Mouse (Mus musculus) embryonic facial prominence, embryonic 10.5 days (tissue): ENCODE measurements around the gene Grhpr. TPM values are rescaled to one million over a fixed set of nuclear protein-coding genes. Genes with fewer than 3 reads are reported as not detected.

Experiments used
- DNase-seq: peaks from one replicate; pipeline ENCODE4 v3.0.0-alpha.2; 2017; ENCODE audit warnings: low spot score
- H3K27ac ChIP-seq: fragments of 300-500 bp; sonication (generic); replicated peaks from 2 replicates; pipeline ENCODE4 v1.5.1; 2016; ENCODE audit warnings: mild to moderate bottlenecking
- H3K27me3 ChIP-seq: fragments of 300-500 bp; sonication (generic); replicated peaks from 2 replicates; pipeline ENCODE4 v1.6.1; 2016; ENCODE audit warnings: low read depth, mild to moderate bottlenecking; ENCODE audit not compliant: poor library complexity, severe bottlenecking
- H3K36me3 ChIP-seq: fragments of 300-500 bp; sonication (generic); replicated peaks from 2 replicates; pipeline ENCODE4 v1.6.1; 2016; ENCODE audit warnings: mild to moderate bottlenecking, moderate library complexity
- H3K4me1 ChIP-seq: fragments of 300-500 bp; sonication (generic); 2 replicates; pipeline ENCODE4 v1.6.1; 2016
- H3K4me3 ChIP-seq: fragments of 300-500 bp; sonication (generic); 2 replicates; pipeline ENCODE4 v1.5.1; 2016; ENCODE audit warnings: mild to moderate bottlenecking, moderate library complexity
- H3K9me3 ChIP-seq: fragments of 300-500 bp; sonication (generic); 2 replicates; pipeline ENCODE4 v1.6.1; 2016; ENCODE audit warnings: mild to moderate bottlenecking
- WGBS: fragments of 180-500 bp; shearing (Covaris S2); methylation state at CpG from one replicate; pipeline ENCODE4 v1.1.7; 2016; 5-methylcytosine and 5-hydroxymethylcytosine counted together
- polyA plus RNA-seq: library from polyadenylated mRNA; unstranded; fragments of >200 nt; fragmentation: Nextera tagmentation; extraction: Ambion mirVana; gene quantifications from 2 replicates; pipeline ENCODE4 v1.2.1, GENCODE M21; 2016

Grhpr gene
- polyA plus RNA-seq, 1 experiment from 2014 or later, result 57.8 TPM

DNA sequence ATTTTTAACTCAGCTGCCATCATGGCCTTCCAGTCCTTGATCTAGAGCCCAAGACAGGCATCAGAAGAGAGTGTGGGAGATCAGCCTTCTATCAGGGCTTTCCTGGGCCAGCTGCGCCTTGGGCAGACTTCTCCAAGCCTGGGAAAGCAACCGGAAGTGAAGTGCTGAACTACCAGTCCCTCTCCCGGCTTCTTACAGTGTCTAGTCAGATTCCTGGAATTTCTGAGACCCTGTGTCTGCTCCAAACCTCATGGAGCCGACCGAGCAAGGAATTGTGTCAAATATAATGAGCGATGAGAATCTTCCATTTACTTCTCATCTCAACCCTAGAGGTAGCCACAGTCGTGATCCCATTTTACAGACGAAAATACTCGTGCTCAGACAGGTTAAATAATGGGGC, 22.4 kb upstream of the Grhpr start:
- Histone ChIP-seq H3K27ac (no peak overlapping the region), H3K36me3 (no peaks in the 10 kb centered on the region), H3K27me3 (no peaks in the 10 kb centered on the region), H3K4me1 (no peaks in the 10 kb centered on the region), H3K4me3 (no peak overlapping the region), H3K9me3 (no peaks in the 10 kb centered on the region)
- DNase-seq, result no peak
- 91% methylated on average over 9 of the region's 9 CpGs for WGBS

DNA sequence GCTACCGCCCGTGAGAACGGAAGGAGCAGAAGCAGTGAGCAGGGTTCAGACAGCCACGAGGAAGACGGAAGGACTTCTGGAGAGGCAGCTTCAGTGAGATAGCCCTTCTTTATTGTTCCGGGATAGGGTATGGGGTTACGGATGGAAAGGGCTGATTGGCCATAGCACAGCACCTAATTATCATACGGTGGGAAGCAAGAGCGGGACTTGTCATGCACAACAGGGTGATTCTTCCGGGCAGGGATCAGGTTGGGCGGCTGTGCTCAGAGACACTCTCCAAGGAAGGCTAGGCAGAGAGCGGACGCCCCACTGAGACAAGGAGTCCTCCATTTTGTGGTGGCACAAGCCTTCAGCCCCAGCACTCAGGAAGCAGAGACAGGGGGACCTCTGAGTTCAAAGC, 22.0 kb upstream of the Grhpr start:
- 91% methylated on average over 13 of the region's 13 CpGs for WGBS
- no peak for DNase-seq
- H3K9me3 ChIP-seq, result no peaks in the 10 kb centered on the region

DNA sequence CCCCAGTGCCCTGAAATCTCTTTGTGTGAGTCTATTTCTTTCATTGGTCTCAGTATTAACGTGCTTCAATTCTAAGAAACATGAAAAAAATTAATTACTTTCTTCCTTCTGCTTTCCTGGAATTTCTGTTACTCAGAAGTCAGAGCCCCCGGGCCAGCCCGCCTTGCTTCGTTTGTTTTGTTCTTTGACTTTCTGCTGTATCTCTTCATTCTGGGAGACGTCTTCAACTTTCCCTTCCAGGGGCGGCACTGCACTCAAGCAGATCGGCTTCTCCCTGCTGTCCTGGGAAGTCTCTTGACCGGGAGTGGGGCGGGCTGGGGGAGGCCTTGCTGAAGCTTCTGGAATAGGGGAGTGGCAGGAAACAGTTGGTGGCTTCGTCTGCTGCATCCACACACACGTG, 18.0 kb upstream of the Grhpr start:
- 79% methylated on average over 11 of the region's 11 CpGs for WGBS
- H3K4me3 ChIP-seq, result no peak overlapping the region
- no peak for DNase-seq
- no peak overlapping the region for H3K27ac ChIP-seq
- H3K36me3 ChIP-seq, result no peaks in the 10 kb centered on the region
- no peaks in the 10 kb centered on the region for H3K9me3 ChIP-seq
- H3K4me1 ChIP-seq, result 0 out of 2 replicates have a peak, but pooled peaks cover under 1% of the 10 kb centered on the region
- no peaks in the 10 kb centered on the region for H3K27me3 ChIP-seq

More for the DNA sequence above, 22.0 kb upstream of the Grhpr start:
- no peaks in the 10 kb centered on the region for H3K27me3 ChIP-seq
- H3K36me3 ChIP-seq, result no peaks in the 10 kb centered on the region
- no peak overlapping the region for H3K4me3 ChIP-seq
- H3K27ac ChIP-seq, result no peak overlapping the region
- H3K4me1 ChIP-seq, result no peaks in the 10 kb centered on the region

DNA sequence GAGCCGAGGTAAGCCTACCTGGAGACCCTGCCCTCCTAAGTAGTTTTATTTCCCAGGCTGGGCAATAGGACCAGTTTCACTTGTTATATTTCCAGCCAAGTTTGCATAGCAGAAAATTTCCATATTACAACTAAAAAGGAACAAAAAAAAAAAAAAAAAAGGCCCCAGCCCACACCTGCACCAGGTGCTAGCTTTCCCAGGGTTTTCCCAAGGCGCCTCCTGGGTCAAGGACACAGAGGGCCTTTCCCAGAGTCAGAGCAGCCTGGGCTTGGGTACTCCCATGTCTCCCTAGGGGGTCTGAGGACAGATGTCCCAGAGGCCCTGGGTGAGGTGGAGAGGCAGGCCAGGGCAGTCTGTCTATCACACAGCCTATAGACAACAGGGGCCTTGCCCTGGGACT, 16.0 kb upstream of the Grhpr start:
- WGBS, result 85% methylated on average over 2 of the region's 2 CpGs
- Histone ChIP-seq H3K27me3 (no peaks in the 10 kb centered on the region), H3K9me3 (no peaks in the 10 kb centered on the region), H3K4me3 (no peak overlapping the region), H3K36me3 (no peaks in the 10 kb centered on the region), H3K27ac (no peak overlapping the region), H3K4me1 (peaks cover 11% of the 10 kb centered on the region)
- DNase-seq, result no peak

DNA sequence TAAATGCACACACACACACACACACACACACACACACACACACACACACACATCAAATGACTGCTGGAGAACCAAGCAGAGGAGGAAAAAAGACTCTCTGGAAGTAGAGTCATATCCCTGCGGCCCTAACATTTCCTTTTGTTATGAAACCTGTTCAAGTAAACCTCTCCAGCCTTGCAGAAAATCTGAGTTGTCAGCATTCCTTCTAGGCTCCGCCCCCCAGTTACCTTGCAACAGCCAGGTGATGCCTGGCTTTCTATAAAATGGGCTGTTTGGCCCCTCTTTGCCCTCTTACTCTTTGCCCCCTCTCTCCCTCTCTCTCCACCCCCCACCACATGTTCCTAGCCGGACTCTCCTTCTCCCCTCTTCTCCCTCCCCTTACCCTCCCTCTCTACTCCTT, 15.5 kb upstream of the Grhpr start:
- no peaks in the 10 kb centered on the region for H3K36me3 ChIP-seq
- no peak overlapping the region for H3K27ac ChIP-seq
- no peaks in the 10 kb centered on the region for H3K9me3 ChIP-seq
- no peak for DNase-seq
- no peak overlapping the region for H3K4me3 ChIP-seq
- peaks cover 12% of the 10 kb centered on the region for H3K4me1 ChIP-seq
- 84% methylated on average over 3 of the region's 3 CpGs for WGBS
- H3K27me3 ChIP-seq, result no peaks in the 10 kb centered on the region

DNA sequence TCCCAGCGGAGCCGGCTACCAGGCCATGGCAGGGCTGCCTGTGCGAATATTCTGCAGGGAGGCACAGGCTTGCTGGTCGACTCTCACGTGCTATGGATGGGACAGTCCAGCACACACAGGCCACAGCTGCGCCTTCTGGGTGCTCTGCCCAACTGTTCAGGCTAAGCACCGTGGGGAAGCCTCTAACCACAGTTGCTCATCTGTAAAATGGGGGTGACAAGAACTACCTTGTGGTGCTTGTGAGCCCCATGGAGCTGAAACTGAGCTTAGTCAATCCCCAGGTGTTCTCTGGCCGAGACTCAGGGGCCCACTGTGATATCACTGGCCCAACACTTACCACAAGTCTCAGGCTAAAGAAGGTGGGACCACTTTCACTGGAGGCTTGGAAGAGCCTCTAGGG, 13.8 kb upstream of the Grhpr start:
- 85% methylated on average over 8 of the region's 8 CpGs for WGBS
- H3K36me3 ChIP-seq, result no peaks in the 10 kb centered on the region
- H3K4me1 ChIP-seq, result peaks cover 16% of the 10 kb centered on the region
- H3K4me3 ChIP-seq, result no peak overlapping the region
- H3K27me3 ChIP-seq, result no peaks in the 10 kb centered on the region
- H3K9me3 ChIP-seq, result no peaks in the 10 kb centered on the region
- H3K27ac ChIP-seq, result no peak overlapping the region
- DNase-seq, result no peak

DNA sequence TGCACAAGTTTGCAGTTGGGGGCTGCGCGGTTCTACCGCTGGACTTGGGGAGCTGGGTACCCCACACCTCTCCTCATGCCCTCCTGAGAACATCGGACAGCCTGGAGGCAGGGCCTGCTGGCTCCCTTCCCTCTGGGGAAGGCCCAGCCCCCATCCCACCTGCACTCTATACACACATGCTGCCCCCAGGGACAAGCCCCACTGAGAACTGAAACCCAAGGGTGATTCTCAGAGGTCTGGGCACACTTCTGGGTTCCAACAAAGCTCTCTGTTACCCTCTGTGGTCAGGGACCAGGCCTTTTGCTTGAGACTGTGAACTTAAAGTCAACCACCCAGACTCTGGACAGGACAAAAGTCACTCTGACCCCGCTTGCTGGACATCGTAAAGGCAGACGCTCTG, 11.1 kb upstream of the Grhpr start:
- Histone ChIP-seq H3K9me3 (no peaks in the 10 kb centered on the region), H3K4me3 (no peak overlapping the region), H3K4me1 (peaks cover 26% of the 10 kb centered on the region), H3K27ac (no peak overlapping the region), H3K27me3 (no peaks in the 10 kb centered on the region), H3K36me3 (no peaks in the 10 kb centered on the region)
- no peak for DNase-seq
- 95% methylated on average over 7 of the region's 7 CpGs for WGBS

DNA sequence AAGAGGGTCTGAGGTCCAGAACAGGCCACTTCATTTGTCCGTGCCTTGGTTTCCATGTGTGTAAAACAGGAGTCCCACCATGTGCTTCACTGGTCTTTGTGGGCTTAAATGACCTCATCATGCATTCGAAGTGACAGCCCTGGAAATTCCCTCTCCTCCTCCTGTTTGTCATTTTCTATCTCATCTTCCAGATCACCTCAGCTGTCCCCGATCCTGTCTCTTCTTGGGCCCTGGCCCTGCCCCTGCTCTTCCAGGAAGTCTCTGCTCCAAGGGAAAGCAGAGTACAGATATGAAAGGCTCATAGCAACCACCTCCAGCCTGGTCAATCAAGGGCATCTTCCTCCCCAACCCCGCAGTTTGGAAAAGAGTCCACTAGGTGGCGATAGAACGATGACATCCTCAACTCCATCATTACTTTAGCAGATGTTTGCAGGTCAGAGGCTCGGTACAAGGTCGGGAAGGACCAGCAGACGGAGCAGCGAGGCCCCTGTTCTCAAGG, 10.5 kb upstream of the Grhpr start:
- 21% methylated on average over 10 of the region's 10 CpGs for WGBS
- H3K36me3 ChIP-seq, result no peaks in the 10 kb centered on the region
- H3K27ac ChIP-seq, result no peak overlapping the region
- no peaks in the 10 kb centered on the region for H3K27me3 ChIP-seq
- peak; percentile 74 for DNase-seq
- peaks cover 26% of the 10 kb centered on the region for H3K4me1 ChIP-seq
- no peak overlapping the region for H3K4me3 ChIP-seq
- H3K9me3 ChIP-seq, result no peaks in the 10 kb centered on the region

DNA sequence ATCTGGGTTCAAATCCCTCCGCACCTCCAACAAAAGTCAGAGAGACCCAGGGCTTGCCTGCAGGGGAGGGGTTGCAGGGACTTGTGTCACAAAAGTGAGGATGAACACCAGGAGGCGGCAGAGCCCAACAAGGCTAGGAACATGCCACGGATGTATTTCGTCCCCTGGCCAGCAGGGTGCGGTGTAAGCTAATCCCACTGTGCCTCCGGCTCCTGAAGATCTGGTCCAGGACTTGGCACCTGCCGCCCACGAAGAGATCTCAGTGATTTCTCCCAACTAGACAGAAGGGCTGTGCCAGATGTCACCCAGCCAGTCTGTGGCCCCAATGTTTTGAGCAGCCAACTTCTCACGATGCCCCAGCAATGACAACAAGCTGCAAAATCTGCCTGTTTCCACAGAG, 7.7 kb upstream of the Grhpr start:
- no peaks in the 10 kb centered on the region for H3K9me3 ChIP-seq
- whole genome bisulfite sequencing, result 14% methylated on average over 9 of the region's 9 CpGs
- H3K36me3 ChIP-seq, result no peaks in the 10 kb centered on the region
- peak; percentile 89 for DNase-seq
- H3K27ac ChIP-seq, result no peak overlapping the region
- H3K4me1 ChIP-seq, result peaks cover 23% of the 10 kb centered on the region
- no peaks in the 10 kb centered on the region for H3K27me3 ChIP-seq
- H3K4me3 ChIP-seq, result peak overlapping the region; percentile 25

DNA sequence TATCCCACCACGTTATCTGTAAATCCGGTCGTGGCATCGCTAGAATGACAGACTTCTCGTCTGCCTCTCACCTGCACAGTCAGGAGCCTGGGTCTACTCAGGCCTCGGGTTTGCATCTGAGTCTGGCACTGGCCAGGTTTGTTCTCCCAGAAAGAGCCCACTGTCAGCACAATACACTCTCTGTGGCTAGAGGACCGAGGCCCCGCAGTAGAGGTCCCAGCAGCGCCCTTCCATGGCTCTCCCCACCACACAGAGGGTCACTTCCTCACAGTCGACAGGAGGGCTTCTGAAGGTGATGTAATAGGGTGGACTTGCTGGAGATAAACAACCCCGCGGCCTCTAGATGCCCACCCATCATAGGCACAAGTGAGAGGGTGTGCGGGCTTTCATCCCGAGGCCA, 7.3 kb upstream of the Grhpr start:
- WGBS, result 56% methylated on average over 14 of the region's 14 CpGs
- DNase-seq, result no peak
- Histone ChIP-seq H3K4me1 (peaks cover 18% of the 10 kb centered on the region), H3K27ac (no peak overlapping the region), H3K4me3 (peak overlapping the region; percentile 25), H3K27me3 (no peaks in the 10 kb centered on the region), H3K36me3 (no peaks in the 10 kb centered on the region), H3K9me3 (no peaks in the 10 kb centered on the region)

DNA sequence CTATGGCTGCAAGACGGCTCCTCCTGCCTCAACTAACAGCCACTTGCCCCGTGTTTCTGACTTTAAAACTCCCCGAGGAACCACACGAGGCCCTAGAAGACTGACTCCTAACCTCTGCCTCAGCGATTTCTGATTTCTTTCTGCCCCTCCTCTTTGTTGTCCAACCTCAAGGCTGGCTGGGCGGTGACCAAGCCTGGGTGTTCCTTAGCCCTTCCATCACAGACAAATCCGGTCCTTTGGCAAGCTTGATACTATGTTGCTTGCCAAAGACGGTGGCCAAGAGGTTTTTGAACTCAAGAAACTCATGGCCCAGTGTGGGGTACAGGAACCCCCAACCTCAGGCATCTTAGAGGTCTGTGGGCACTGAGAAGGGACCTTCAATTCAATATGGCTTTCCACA, 6.9 kb upstream of the Grhpr start:
- H3K4me1 ChIP-seq, result peaks cover 15% of the 10 kb centered on the region
- DNase-seq, result no peak
- H3K9me3 ChIP-seq, result no peaks in the 10 kb centered on the region
- no peaks in the 10 kb centered on the region for H3K27me3 ChIP-seq
- no peak overlapping the region for H3K27ac ChIP-seq
- H3K36me3 ChIP-seq, result no peaks in the 10 kb centered on the region
- no peak overlapping the region for H3K4me3 ChIP-seq
- WGBS, result 80% methylated on average over 8 of the region's 8 CpGs

DNA sequence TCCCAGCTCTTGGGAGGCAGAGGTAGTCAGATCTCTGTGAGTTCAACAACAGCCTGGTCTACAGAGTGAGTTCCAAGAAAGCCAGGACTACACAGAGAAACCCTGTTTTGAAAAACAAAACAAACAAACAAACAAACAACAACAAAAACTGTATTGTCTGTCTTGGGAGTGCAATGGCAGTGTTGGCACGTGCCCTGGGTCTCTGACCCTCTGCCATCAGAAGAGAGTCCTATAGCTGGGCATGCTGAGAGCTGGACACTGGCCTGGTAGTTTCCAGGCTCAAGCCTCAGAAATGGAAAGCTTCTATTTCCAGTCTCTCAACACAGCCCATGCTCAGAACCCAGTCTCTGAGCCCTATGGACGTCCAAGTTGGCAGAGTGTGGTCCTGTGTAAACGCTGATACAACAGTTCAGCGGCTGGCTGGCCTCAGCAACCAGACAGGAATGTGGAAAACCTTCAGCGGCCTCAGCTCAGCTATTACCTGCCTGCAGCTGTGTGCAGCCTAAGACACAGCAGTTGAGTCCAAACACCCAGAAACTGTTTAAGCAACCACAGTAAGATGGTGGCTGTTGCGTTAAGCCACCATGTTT, 5.1 kb upstream of the Grhpr start:
- H3K36me3 ChIP-seq, result no peaks in the 10 kb centered on the region
- peaks cover 18% of the 10 kb centered on the region for H3K4me1 ChIP-seq
- no peaks in the 10 kb centered on the region for H3K9me3 ChIP-seq
- WGBS, result 80% methylated on average over 6 of the region's 6 CpGs
- no peaks in the 10 kb centered on the region for H3K27me3 ChIP-seq
- no peak for DNase-seq
- no peak overlapping the region for H3K4me3 ChIP-seq
- H3K27ac ChIP-seq, result no peak overlapping the region

DNA sequence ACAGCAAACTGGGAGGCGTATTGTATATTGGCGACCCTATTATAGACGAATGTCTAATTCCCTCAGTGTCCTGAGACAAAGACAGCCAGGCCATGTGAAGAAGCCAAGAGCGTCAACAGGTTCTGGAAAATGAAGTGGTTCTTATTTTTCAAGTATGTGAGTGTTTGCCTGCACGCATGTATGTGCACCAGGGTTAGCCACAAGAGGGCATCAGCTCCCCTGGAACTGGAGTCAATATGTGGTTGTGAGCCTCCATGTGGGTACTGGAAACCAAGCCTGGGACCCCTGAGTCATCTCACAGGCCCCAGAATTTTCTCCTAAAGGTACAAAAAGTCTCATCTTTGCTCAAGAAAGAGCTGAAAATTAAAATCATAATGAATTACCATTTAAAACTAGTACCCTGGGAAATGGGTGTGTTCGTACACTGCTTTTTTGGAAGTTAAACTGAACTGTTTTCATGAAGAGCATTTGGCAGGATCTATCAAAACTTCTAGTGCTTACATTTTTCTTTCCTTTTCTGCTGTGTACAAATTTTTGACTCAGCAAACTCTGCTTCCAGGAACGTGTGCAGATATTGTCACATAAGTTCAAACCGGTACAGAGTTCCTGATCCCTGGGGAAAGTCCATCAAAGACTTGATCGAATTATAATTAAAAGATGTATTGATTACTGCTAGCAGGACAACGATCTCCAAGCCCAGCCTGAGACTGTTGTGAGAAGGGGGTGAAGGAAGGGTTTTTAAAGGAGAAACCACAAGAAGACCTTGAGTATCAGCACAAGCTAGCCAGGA, 4.1 kb upstream of the Grhpr start:
- 91% methylated on average over 10 of the region's 10 CpGs for WGBS

More for the DNA sequence above, 4.1 kb upstream of the Grhpr start:
- Histone ChIP-seq H3K27me3 (no peaks in the 10 kb centered on the region), H3K27ac (no peak overlapping the region), H3K4me3 (no peak overlapping the region), H3K4me1 (peaks cover 25% of the 10 kb centered on the region), H3K36me3 (no peaks in the 10 kb centered on the region), H3K9me3 (no peaks in the 10 kb centered on the region)
- DNase-seq, result no peak
